In the genomic region with DNA sequence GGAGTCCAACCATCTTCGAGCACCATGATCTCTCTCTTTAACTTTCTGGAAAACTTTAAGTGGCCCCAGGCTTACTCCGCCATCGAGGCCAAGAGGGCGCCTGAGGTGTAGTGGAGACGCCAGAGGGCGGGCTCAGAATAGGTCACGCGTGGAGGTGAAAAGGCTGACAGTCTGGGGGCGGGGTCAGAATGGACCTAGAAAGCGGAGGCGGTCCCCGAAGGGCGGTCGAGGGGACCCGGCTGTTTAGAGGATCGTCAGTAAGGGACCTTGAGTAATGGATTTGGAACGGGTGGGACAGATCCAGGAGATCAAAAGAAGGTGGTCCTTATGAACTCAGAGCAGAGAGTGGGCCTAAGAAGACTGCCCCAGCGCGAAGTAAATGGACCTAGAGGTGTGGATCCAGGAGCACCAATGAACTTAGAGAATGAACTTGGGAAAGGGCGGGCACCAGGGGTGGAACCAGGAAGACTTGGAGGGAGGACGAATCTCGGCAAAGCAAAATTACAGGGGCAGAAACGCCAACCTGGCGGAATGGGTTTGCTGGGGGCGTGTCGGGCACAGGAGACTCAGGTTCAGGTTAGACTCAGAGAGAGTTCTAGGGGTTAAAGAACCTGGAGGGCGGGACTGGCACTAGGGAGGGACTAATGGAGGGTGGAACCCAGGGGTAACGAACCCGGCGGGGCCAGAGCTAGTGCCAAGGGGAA, we compare ENCODE assay signal across 8 mouse cellular contexts. TPM values are rescaled to one million over a fixed set of nuclear protein-coding genes. Genes with fewer than 3 reads are reported as not detected.
DNase-seq lines count a peak whose midpoint lies in the region; ATAC-seq lines count a peak whose summit lies in the region.

No protein-coding gene starts in this region.

- H3K9ac ChIP-seq in embryonic facial prominence, embryonic 14.5 days (ENCODE audit: low read depth, low read length) = peak overlapping the region; percentile 54; the same call in 1 of the 2 replicates
- peak overlapping the region; percentile 59; the same call in 1 of the 2 replicates for H3K9ac ChIP-seq in midbrain, embryonic 15.5 days

- H3K36me3 ChIP-seq in embryonic facial prominence, embryonic 14.5 days (ENCODE audit: control insufficient read depth, insufficient read depth, low read length) = no peaks in the 10 kb centered on the region
- H3K36me3 ChIP-seq in limb, embryonic 10.5 days = no peaks in the 10 kb centered on the region
- H3K36me3 ChIP-seq in midbrain, embryonic 15.5 days (replicated peaks) = no peaks in the 10 kb centered on the region

- H3K4me1 ChIP-seq in embryonic facial prominence, embryonic 14.5 days (ENCODE audit: control insufficient read depth, insufficient read depth, low read length) = peaks cover 4% of the 10 kb centered on the region; the same call in 1 of the 2 replicates
- peaks cover 20% of the 10 kb centered on the region for H3K4me1 ChIP-seq in limb, embryonic 10.5 days
- peaks cover 20% of the 10 kb centered on the region for H3K4me1 ChIP-seq in midbrain, embryonic 15.5 days

- WGBS in embryonic facial prominence, embryonic 14.5 days = 7% methylated on average over 30 of the region's 30 CpGs
- WGBS in limb, embryonic 10.5 days = 6% methylated on average over 30 of the region's 30 CpGs
- 7% methylated on average over 30 of the region's 30 CpGs for WGBS in midbrain, embryonic 15.5 days

- DNase-seq in ZHBTc4 (ENCODE audit: low read depth, low spot score) = peak; percentile 65
- DNase-seq in embryonic facial prominence, embryonic 14.5 days (ENCODE audit: low spot score) = peak; percentile 62
- DNase-seq in heart, postnatal 4 days = peak; percentile 35
- peak; percentile 55 for DNase-seq in limb, embryonic 10.5 days (ENCODE audit: low spot score)
- DNase-seq in thymus, postnatal 0 days (ENCODE audit: low spot score) = no peak
- DNase-seq in spleen, adult 12 weeks (ENCODE audit: low spot score) = no peak
- no peak for DNase-seq in layer of hippocampus, adult 9-10 months (ENCODE audit: low spot score)

- H3K9me3 ChIP-seq in embryonic facial prominence, embryonic 14.5 days (ENCODE audit: control insufficient read depth, low read length) = no peaks in the 10 kb centered on the region
- no peaks in the 10 kb centered on the region for H3K9me3 ChIP-seq in limb, embryonic 10.5 days (replicated peaks)
- H3K9me3 ChIP-seq in midbrain, embryonic 15.5 days = no peaks in the 10 kb centered on the region

- peak overlapping the region; percentile 99 for H3K4me2 ChIP-seq in embryonic facial prominence, embryonic 14.5 days (ENCODE audit: low read depth, low read length)
- H3K4me2 ChIP-seq in midbrain, embryonic 15.5 days = peak overlapping the region; percentile 99

- no peak overlapping the region for H3K27ac ChIP-seq in embryonic facial prominence, embryonic 14.5 days (replicated peaks; ENCODE audit: low read depth, low read length)
- no peak overlapping the region for H3K27ac ChIP-seq in limb, embryonic 10.5 days
- no peak overlapping the region for H3K27ac ChIP-seq in midbrain, embryonic 15.5 days

- peaks cover 55% of the 10 kb centered on the region for H3K27me3 ChIP-seq in embryonic facial prominence, embryonic 14.5 days (replicated peaks; ENCODE audit: control insufficient read depth, insufficient read depth, low read length)
- peaks cover 71% of the 10 kb centered on the region for H3K27me3 ChIP-seq in limb, embryonic 10.5 days (ENCODE audit: low read depth, poor library complexity, severe bottlenecking)
- peaks cover 51% of the 10 kb centered on the region for H3K27me3 ChIP-seq in midbrain, embryonic 15.5 days (replicated peaks)

- H3K4me3 ChIP-seq in embryonic facial prominence, embryonic 14.5 days (ENCODE audit: low read depth, low read length) = peak overlapping the region; percentile 57
- peak overlapping the region; percentile 59 for H3K4me3 ChIP-seq in limb, embryonic 10.5 days
- peak overlapping the region; percentile 63 for H3K4me3 ChIP-seq in midbrain, embryonic 15.5 days

- peak; percentile 81 for ATAC-seq in embryonic facial prominence, embryonic 14.5 days (ENCODE audit: low read depth)
- ATAC-seq in midbrain, embryonic 15.5 days (replicated peaks) = no peak

RNA-seq across cellular contexts. Expression of a gene that starts 0.4 kb away (rescaled TPM):
- polyA plus RNA-seq in embryonic facial prominence, embryonic 14.5 days (2014; fragmentation: Nextera tagmentation; extraction: Ambion mirVana) = 0.38 and 0.64 TPM in 2 replicates
- under 1 TPM; 0.36 TPM for total RNA-seq in heart, postnatal 4 days (2021)
- 0.03 and 0.04 TPM in 2 replicates for polyA plus RNA-seq in limb, embryonic 10.5 days (2016; fragmentation: Nextera tagmentation; extraction: Ambion mirVana)
- 0.60 and 0.72 TPM in 2 replicates for polyA plus RNA-seq in midbrain, embryonic 15.5 days (2015; fragmentation: Nextera tagmentation; extraction: Ambion mirVana)
- 0.03 TPM in 1 of 2 replicates, not detected in the other for polyA plus RNA-seq in thymus, postnatal 0 days (2015; fragmentation: Nextera tagmentation; extraction: Ambion mirVana)

RNA-seq across cellular contexts. Expression of a gene that starts 11.7 kb away (rescaled TPM):
- polyA plus RNA-seq in embryonic facial prominence, embryonic 14.5 days (2014; fragmentation: Nextera tagmentation; extraction: Ambion mirVana) = 0.43 and 0.60 TPM in 2 replicates
- under 1 TPM; 0.38 to 0.41 TPM for total RNA-seq in heart, postnatal 4 days (2021)
- 0.05 TPM in 1 of 2 replicates, not detected in the other for polyA plus RNA-seq in limb, embryonic 10.5 days (2016; fragmentation: Nextera tagmentation; extraction: Ambion mirVana)
- 6.2 and 7.5 TPM in 2 replicates for polyA plus RNA-seq in midbrain, embryonic 15.5 days (2015; fragmentation: Nextera tagmentation; extraction: Ambion mirVana)
- polyA plus RNA-seq in thymus, postnatal 0 days (2015; fragmentation: Nextera tagmentation; extraction: Ambion mirVana) = 0.03 and 0.07 TPM in 2 replicates

Comparison
In these comparisons a context has a peak if more than half of its experiments do, and no peak if none do; other contexts are left out.
1. DNase-seq: peak in ZHBTc4 (single experiment), embryonic facial prominence, embryonic 14.5 days (single experiment), heart, postnatal 4 days (single experiment) and limb, embryonic 10.5 days (single experiment); none in thymus, postnatal 0 days (single experiment), spleen, adult 12 weeks (single experiment) and layer of hippocampus, adult 9-10 months (single experiment).
2. Peak in every context shown above with its lines, with median percentiles within 50 percentile points of each other: H3K4me3 ChIP-seq.